Mouse (Mus musculus) frontal cortex, adult 2 months (tissue): ENCODE measurements around the gene Xrcc4. TPM values are rescaled to one million over a fixed set of nuclear protein-coding genes. Genes with fewer than 3 reads are reported as not detected.
"Not testable (repeated sequence)": the region's sequence is repeated elsewhere in the genome, so short reads cannot be mapped to it uniquely, and the experiment has no call there.

Experiments used
- DNase-seq, 2 experiments: peaks; one replicate each; pipeline ENCODE4 v3.0.0; 2022; ENCODE audit warnings: low spot score in 1 of 2; ENCODE audit errors: extremely low spot score in 1 of 2
- polyA plus RNA-seq: library from polyadenylated mRNA; depleted of rRNA; stranded (reverse); fragments of >200 nt; gene quantifications from 2 replicates; pipeline ENCODE4 v1.2.3, GENCODE M21; 2012; rRNA removed

Xrcc4 gene
- 9.7 and 12.2 TPM in 2 replicates for polyA plus RNA-seq

DNA sequence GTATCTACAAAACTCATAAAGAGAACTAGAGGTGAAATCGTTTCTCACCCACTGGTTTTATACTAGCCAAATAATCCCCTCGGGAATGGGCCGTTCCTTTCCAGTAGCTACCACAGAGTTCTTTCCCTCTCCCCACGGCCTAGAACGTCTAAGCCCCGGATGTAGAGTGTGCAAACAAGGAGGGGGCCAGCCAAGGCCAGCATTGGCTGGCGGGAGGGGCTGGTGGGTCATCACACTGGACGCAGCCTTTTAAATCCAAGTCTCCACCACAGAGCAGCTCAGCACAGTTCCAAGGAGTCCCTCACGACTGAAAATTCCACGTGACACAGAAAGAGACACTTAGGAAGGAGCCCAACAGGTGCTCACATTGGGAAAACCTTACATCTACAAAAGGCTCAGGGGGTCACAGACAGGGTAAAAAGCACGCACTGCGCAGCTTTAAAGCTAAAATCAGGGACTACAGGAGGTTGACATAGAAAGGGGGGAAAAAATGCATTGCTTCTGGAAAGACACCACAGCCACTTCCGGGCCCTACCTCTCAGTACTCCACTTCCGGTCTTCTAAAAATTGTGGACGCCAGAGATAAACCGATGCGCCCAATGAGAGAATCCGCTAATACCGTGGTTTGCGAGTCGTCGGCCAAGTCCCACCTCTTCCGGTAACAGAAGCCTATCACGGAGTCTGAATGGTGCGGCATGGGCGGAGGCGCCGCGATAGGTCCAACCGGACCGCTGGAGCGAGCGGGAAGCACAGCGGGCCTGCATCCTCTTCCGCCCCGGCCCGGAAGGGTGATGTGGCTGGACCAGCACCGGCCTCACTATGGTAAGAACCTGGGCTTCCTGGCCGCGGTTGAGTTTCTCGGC lies at the start of gene Xrcc4, which contains the start of gene Tmem167:
Gene Xrcc4 (minus strand): TSS at position 647 of the 863 bp plus-strand sequence.
Gene Tmem167 (plus strand): TSS at position 162 of the 863 bp plus-strand sequence.
- peak; percentile 98 to 99 for DNase-seq

DNA sequence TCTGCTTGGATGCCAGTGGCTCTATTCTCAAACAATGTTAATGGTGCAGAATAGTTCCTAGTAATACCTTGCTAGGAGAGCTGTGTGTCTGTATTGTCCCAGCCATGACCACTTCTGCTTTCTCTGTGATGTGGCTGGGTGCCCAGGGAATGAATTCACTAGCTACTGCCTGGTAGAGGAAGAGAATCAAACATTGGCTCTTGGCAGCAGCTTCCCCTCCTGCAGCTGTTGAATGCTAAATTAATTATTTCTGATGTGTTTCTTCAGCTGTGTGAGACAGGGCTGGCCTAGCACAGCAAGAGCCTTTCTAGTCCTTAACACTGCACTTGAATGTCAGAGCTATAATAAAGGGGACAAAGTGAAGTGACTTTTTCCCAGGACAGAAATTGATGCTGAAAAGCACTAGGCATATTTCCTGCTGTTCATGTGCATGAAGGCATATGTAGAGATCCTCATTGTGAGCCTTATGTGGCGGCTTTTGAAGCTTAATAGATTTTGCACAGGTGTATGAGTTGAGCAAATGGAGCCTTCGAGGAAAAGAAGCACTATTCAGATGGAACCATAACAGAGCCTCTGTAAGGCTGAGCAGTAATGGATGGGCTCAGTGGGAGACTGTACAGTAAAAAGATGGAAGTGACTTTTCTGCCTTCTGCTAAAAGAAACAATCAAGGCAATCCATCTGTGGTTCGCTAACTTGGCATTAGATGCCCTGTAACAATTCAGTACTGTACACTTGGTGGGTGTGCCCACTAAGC lies 46.9 kb upstream of the Xrcc4 start:
- peak; percentile 10 to 57 for DNase-seq

DNA sequence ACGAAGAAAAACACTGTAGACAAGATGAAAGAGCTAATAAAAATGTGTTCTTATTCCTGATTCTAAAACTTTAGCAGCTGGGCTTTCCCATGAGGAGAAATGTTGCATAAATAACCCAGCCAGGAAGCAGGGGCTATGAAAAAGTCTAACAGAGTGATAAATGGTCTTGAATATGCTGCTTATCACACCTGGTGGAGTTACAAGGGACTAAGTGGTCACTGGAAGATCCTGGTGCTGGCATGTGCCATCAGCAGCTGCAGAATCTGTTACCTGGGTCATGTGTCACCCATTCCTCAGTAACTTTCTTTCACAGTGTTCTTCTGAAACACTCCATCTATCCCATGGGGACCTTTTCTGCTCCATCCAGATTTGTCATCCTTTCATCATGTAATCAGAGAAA lies 22.3 kb upstream of the Xrcc4 start:
- no peak for DNase-seq

DNA sequence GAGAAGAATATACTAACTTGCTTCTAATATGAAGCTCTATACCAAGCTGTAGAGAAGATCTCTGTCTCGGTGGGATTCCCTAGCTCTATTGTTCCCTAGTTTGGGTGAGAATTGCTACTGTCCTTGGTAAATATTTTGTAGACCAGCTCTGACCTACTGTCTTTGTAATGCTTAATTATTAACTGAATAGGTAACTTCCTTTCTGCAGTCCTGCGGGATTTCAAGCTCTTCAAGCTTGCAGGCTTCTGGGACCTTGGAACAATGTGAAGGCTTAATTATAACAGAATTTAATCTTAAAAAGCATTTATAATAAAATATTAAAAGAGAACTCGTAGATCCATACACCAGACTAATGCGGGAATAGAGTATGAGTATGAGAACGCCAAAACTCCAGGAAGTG lies 19.3 kb upstream of the Xrcc4 start:
- DNase-seq: not testable (repeated sequence)

DNA sequence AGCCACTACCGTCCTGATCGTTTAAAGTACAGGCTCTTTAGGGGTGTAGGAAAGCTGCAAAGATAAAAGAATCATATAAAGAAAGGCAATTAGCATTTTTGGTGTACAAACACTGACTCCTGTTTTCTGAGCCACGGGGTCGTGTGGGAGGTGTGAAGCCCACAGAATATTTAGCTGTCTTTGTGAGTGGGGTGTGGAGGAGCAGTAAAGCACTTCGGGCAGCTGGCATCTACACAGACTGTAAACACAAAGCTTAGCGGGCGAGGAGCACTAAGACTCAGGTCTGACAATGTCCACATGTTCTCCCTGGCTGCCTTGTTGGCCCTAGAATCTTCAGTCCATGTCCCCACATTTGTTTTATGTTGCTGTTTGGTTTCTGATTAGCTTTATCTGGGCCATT lies 16.7 kb upstream of the Xrcc4 start:
- DNase-seq: peak; percentile 18 to 33

DNA sequence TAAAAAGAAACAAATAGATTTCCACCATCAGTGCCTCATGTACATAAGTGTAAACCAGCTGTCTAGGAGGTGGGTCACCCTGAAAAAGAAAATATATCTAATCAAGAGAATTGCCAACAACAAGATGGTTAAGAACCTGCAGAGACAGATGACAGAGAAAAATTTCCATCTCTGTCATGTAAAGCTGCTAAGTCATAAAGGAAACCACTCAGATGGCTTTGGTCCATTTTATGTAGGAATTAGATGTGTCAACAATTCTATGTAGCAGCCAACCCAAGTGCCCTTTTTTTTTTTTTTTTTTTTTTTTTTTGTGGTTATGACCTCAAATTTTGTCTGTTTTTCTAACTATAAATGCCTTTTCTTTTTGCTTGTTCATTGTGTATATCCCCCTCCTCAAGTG lies 12.1 kb upstream of the Xrcc4 start:
- no peak for DNase-seq

DNA sequence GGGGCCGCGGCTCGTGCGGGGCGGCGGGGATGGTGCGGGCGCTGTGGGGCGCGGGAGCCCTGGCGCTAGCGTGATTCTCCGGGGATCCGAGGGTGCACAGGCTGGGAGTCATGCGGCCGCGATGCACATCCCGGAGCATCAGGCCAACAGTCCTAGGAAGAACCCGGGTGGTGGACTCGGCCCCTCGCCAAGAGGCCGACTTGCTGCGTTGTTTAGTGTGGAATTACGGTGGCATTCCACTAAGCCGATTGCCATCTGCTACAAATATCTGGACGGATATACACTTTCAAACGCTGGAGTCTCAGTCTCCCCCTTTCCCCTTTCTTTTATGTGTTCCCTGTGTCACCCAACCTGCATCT lies 396 bp upstream of the Xrcc4 start:
- DNase-seq: no peak

GRCm38 (mm10) chr13:90061877-90062276 lies 27.5 kb downstream of the Xrcc4 start:
- DNase-seq: no peak

- no peak for DNase-seq
Observed at GRCm38 (mm10) chr13:90052408-90052807, 37.0 kb downstream of the Xrcc4 start.

DNA sequence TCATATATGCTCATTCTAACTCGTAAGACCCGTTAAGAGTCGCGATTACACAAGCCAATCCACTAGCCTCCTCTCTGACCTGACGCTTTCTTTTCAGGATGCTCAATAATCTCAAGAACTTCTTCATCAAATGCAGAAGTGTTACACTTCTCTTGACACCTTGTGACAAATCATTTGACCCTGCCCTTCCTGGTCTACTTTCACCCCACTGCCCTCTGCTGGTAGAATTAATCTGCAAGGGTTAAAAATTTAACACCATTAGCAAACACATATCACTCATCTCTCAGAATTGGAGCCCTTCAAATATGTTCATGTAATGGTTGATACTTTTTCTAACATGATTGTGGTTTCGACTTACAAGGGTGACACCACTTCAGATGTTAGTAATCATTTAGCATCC lies 37.7 kb downstream of the Xrcc4 start:
- no peak for DNase-seq

GRCm38 (mm10) chr13:90039613-90040012 lies 49.8 kb downstream of the Xrcc4 start:
- DNase-seq: no peak

GRCm38 (mm10) chr13:90032977-90033376 lies 56.4 kb downstream of the Xrcc4 start:
- no peak for DNase-seq

- no peak for DNase-seq
Observed at GRCm38 (mm10) chr13:90032523-90032922, 56.9 kb downstream of the Xrcc4 start.

- no peak for DNase-seq
Observed at GRCm38 (mm10) chr13:90030911-90031310, 58.5 kb downstream of the Xrcc4 start.

DNA sequence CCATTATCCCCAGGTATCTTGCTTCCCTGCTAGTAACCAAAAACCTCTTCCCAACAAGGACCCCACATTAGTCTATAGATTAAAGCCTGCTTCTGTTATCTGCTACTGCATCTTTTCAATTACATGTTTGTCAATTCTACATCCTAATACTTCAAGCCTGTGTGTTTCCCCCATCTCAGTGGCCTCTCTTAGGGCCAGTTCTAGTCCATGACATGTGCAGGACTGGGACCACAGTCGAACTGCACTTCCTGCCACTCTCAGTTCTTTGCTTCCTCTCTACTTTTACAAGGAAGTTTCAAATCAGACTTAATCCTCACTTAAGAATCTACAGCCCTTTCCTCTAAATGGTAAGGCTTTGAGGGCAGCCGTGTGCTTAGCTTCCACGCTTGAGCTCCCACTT lies 76.8 kb downstream of the Xrcc4 start:
- DNase-seq: no peak

DNA sequence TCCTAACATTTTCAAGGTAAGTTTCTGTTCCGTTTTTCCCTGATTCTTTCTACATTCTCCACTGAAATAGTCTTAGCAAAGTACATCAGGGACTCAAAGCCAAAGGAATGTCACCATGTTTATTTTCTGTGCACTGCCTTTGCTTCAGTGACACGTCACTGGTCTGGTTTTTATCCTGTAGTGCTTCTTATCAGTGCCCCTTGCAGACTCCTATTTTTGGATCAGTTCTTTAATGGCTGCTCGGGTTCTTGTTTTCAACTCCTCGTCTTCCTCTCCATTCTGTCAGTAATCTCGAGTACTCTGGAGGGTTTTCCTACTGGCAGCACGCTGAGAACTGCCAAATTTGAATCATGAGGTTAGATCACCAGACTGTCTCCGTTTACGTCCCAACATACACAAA lies 77.2 kb downstream of the Xrcc4 start:
- no peak for DNase-seq

DNA sequence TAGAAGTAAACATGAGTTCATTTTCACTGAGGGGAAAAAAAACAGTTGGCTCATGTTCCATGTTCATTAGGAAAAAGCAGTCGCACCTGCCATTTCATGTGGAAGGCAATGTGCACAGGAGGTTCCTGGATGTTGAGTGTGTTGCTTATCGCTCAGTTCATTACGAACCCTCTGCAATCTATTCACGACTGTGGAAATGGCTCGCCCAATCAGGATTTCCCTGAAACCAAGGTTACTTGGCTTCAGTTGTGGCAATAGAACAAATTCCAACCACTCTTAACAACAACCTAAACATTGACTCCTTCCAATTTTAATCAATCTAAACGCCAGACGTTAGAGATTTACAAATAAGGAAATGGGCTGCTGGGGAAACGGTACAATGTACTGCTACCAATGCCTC lies 78.3 kb downstream of the Xrcc4 start:
- peak in 1 of 2 experiments; percentile 2 for DNase-seq

- no peak for DNase-seq
Observed at GRCm38 (mm10) chr13:90009786-90010185, 79.6 kb downstream of the Xrcc4 start.

- DNase-seq: no peak
Observed at GRCm38 (mm10) chr13:90005561-90005960, 83.8 kb downstream of the Xrcc4 start.

GRCm38 (mm10) chr13:89997531-89997930 lies 91.9 kb downstream of the Xrcc4 start:
- no peak for DNase-seq

- DNase-seq: no peak
Observed at GRCm38 (mm10) chr13:89986087-89986486, 103.3 kb downstream of the Xrcc4 start.

DNA sequence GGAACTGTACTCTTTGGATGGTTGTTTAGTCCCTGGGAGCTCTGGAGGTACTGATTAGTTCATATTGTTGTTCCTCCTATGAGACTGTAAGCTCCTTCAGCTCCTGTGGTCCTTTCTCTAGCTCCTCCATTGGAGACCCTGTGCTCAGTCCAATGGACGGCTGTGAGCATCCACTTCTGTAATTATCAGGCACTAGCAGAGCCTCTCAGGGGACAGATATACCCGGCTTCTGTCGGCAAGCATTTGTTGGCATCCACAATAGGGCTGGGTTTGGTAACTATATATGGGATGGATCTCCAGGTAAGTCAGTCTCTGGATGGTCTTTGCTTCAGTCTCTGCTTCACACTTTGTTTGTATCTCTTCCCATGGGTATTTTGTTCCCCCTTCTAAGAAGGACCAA lies 118.5 kb downstream of the Xrcc4 start:
- no peak for DNase-seq
